Mouse (Mus musculus) ES-Bruce4 (cell line): ENCODE measurements around the gene Rasl12.

Source experiments
- CTCF ChIP-seq: IDR thresholded peaks from one replicate; pipeline ENCODE4 v1.8.1; 2011; ENCODE audit warnings: low read depth, low read length
- POLR2A ChIP-seq: IDR thresholded peaks from one replicate; pipeline ENCODE4 v1.8.1; 2011; ENCODE audit warnings: low read length; ENCODE audit not compliant: insufficient read depth

DNA sequence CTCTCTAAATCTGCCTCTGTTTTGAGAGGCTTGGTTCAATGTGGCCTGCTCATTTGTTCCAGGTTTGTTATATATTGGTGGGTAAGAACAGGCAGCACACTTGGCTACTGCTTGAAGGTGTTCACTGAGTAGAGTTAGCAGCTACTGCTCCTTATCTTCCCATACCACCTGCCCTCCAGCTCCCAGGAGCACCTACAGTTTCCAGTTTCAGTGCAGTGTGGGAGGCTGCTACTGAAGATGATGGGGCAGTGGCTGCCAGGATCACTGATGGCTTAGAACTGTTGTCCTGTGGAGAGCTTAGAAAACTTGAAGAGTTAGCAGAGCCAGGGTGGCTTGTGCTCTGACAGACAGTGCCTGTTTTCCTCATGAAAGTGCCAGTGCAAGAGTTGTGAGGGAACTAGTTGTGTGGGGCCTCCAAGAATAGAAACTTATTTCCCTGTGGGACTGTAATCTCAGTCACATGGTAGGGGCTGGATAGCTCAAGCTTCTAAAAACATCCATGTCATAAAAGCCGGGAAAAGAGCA, 39.3 kb upstream of the Rasl12 start:
- TF ChIP-seq CTCF: no peak
- TF ChIP-seq POLR2A: no peak
